Mouse (Mus musculus) embryo, embryonic 9.5 days (tissue): Measurements from ENCODE around the gene Gm5565.
"Not testable (repeated sequence)": the region's sequence is repeated elsewhere in the genome, so short reads cannot be mapped to it uniquely, and the experiment has no call there.

Experiments used
- DNase-seq: peaks from one replicate; pipeline ENCODE4 v3.0.0-alpha.2; 2017; ENCODE audit errors: extremely low spot score

Gm5565 gene

DNA sequence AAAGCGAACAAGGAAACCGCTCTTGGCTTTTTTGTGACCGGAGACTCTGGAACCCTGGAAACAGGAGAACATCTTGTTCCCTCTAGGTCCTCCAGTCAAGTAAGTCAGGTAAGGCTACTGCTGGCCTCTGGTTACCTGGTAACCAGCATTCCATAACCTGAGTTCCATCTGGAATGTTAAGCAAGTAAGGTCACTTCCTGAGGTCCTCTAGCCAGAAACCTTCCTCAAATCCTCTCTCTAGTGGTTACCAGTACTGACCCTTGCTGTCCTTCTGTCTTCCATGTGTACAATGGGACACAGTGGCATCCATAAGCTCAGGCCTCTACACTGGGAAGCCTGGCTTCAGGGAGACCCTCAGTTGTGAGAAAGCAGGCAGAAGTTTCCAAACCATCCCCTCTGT is at the start of gene Gm5565:
TSS of gene Gm5565 (minus strand) at position 101 of the 400 bp plus-strand sequence.
- not testable (repeated sequence) for DNase-seq

DNA sequence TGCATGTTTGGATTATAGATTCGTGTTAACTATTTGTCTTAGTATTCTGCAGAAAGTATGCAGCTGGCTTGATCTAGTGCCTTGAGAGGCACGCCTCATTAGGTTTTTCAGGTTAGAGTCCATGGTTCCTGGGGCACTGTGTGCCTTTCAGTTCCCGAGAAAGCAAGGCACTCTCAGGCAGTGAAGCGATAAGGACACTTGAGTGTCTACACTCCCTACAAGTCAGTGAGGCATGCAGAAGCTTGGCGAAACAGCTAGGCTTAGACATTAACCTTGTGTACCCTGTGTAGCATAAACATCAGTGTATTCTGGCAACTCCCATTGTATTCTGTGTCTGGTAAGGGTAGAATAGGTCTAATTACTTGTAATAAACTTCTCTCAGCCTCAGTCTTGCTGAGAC is 45.2 kb upstream of the Gm5565 start:
- DNase-seq: no peak

DNA sequence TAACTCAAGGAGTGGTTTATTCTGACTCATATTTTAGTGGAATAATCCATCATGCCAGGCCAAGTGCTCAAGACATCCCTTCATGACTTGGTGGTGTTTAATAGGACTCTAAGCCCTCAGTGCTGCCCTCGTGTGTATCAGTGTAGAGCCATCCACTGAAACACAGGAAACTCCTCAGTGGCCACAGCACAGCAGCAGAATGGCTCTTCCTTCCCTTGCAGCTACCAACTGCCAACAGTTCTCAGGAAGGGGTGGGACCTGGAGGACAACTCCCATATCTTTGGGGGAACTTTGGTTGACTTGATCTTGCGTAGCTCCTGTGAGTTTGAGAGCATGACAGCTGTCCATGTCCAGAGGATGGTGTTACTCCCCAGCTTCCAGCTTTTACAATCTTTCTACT is 43.6 kb upstream of the Gm5565 start:
- DNase-seq: no peak

DNA sequence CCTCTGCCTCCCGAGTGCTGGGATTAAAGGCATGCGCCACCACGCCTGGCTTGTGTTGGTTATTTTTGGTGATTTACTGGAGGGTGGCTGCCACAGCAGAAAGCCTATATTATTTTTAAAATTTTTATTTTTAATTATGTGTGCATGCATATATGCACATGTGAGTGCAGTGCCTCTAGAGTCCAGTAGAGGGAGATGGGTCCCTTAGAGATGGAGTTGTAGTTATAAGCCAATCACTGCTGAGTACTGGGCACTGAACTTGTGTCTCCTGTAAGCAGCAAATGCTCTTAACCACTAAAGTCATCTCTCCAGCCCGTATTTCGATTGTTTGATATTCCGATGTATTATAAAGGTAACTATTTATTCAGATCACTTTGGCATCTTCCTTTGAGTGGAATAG is 40.2 kb upstream of the Gm5565 start:
- no peak for DNase-seq

DNA sequence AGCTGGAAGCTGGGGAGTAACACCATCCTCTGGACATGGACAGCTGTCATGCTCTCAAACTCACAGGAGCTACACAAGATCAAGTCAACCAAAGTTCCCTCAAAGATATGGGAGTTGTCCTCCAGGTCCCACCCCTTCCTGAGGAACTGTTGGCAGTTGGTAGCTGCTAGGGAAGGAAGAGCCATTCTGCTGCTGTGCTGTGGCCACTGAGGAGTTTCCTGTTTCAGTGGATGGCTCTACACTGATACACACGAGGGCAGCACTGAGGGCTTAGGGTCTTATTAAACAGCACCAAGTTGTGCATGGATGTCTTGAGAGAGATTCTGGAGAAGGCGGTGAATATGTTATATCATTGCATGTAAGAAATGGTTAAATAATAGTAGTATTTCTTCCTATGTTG is 39.2 kb upstream of the Gm5565 start:
- DNase-seq: no peak

DNA sequence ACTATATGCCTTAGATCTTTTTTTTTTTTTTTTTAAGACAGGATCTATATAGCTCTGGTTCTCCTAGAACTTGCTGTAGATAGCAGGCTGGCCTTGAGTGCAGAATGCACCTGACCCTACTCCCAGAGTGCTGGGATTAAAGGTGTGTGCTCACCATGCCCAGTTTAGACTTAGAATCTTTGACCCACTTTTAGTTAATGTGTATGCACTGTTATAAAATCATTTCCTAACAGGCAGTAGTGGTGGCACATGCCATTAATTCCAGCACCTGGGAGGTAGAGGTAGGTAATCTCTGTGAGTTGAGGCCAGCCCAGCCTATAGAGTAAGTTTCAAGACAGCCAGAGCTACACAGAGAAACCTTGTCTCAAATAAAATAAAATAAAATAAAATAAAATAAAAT is 38.7 kb upstream of the Gm5565 start:
- DNase-seq: no peak

DNA sequence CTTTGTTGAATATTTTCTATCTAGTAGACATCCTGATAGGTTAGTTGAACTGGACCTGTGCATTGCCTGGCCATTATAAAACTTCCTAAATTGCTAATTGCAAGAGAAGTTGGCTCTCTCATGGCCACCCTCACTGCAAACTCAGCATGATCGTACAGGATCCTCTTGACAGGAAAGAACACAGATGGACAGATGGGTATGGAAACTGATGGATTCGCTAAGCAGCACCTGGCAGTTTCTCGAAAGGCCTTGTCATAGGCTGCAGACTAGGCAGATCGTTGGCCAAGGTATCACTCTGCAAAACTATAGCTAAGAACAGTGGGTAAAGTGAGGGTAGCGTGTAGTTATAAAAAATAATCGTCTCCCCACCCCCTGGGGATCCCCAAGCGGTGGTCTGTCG is 33.0 kb upstream of the Gm5565 start:
- no peak for DNase-seq

DNA sequence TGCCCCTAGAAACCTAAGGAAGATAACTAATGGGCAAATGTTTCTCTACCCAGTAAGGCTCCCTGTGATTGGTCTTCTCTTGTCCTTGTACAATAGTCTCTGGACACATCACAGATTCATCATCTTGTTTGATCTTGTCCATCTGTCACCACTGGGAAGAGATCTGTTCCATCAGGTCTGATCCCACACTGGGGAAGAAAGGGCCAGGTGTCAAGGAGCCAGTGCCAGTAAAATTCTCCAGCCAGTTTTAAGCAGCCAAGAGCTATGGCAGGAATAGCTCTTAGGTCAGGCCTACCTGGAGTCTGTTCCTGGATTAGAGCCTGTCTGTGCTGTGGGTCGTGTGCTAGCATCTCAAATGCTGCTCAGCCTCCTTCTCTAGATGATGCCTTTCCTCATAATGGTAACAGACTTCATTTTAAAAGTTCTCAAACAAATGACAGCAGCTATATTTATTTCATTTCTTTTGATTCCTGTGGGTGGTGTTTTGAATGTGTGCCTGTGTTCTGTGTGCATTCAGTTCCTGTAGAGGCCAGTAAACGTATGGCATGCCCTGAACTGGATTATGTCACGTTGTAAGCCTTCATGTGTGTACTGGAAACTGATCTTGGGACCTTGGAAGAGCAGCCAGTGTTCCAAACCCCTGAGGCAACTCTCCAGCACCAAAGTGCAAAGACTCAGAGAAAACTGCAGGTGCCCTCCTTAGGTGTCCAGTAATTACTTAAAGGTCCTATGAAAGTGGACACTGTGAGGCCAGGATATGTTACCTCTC is 30.3 kb upstream of the Gm5565 start:
- DNase-seq: no peak

DNA sequence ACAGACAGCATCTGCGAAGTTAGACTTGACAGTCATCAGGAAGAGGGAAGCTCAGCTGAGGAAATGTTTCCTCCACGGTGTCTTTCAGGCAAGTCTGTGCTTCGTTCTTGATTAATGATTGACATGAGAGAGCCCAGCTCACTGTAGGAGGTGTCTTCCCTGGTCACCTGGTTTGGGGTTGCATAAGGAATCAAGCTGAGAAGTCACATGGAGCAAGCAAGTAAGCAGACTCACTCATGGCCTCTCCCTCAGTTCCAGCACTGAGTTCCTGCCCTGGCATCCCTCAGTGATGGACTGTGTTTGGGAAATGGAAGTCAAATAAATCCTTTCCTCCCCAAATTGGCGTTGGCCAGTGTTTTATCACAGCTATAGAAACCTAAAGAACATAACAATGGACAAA is 29.8 kb upstream of the Gm5565 start:
- DNase-seq: no peak

DNA sequence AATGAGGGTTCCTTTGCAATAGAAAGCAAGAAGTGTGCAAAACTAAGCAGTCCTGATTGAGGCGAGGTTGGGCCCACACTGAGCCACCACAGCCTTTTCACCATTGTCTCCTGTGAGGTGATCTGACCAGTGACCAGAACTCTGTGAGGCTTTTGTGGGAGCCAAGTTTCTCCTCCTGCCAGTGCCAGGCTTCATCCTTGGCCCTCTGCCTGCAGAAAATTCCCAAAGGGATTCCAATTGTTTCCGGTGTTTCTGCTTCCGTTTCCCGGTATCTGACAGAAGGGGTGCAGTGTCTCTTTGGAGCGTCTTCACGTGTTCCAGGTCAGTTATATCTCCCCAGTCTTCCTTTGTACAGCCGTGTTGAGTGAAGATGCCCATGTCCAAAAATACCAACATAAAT is 28.4 kb upstream of the Gm5565 start:
- DNase-seq: no peak

DNA sequence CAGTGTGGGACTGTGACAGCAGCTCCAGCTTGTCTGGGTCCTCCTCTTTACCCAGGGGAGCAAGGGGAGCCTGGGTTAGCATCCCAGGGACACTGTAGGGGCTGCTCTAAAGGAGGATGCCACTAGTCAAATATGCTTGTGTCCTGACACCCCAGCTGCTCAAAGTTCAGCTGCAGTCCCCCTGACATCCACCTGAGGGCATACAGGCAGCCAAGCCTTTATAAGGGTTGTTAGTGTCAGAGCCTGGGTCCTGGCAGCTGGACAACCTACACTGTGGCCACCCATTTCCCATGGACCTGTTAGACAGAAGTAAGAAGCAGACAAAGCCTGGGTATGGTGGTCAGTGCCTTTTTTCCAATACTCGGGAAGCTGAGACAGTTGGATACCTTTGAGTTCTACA is 27.8 kb upstream of the Gm5565 start:
- no peak for DNase-seq

DNA sequence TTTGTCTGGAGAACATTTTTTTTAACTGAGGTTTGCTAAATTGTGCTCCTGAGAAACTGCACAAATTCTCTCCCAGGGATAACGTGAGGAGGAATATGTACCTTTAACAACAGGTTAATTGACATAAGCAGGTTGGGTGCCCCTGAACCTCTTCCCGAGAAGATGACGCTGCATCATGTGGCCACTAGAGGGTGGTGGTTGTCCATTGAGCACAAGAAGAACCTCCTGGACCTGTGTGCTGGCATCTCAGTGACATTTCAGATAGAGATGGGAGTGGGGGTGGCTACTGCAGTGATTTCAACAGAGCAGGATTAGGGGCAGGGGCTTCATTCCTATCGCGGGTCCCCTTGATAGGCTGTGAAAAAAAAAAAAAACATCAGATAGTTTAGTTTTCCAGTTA is 27.1 kb upstream of the Gm5565 start:
- not testable (repeated sequence) for DNase-seq

DNA sequence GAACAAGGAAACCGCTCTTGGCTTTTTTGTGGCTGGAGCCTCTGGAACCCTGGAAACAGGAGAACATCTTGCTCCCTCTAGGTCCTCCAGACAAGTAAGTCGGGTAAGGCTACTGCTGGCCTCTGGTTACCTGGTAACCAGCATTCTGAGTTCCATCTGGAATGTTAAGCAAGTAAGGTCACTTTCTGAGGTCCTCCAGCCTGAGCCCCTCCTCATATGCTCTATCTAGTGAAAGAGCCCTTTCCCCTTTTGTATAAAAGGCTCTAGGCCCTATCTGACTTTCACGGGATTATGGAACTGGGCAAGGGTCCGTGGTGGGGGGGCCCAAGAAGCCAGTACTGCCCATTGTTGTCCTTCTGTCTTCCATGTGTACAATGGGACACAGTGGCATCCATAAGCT is 24.9 kb upstream of the Gm5565 start, which contains the start of gene 1700001J03Rik:
TSS of gene 1700001J03Rik (minus strand) at position 101 of the 400 bp plus-strand sequence.
- DNase-seq: not testable (repeated sequence)

DNA sequence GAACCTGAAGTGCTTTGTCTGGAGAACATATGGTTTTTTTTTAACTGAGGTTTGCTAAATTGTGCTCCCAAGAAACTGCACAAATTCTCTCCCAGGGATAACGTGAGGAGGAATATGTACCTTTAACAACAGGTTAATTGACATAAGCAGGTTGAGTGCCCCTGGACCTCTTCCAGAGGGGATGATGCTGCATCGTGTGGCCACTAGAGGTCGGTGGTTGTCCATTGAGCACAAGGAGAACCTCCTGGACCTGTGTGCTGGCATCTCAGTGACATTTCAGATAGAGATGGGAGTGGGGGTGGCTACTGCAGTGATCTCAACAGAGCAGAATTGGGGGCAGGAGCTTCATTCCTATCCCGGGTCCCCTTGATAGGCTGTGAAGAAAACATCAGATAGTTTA is 12.4 kb upstream of the Gm5565 start:
- DNase-seq: not testable (repeated sequence)

DNA sequence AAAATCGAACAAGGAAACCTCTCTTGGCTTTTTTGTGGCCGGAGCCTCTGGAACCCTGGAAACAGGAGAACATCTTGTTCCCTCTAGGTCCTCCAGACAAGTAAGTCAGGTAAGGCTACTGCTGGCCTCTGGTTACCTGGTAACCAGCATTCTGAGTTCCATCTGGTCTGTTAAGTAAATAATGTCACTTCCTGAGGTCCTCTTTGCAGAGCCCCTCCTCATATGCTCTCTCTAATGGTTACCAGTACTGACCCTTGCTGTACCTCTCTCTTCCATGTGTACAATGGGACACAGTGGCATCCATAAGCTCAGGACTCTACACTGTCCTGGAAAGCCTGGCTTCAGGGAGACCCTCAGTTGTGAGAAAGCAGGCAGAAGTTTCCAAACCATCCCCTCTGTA is 10.3 kb upstream of the Gm5565 start, which contains the start of gene Gm6309:
TSS of gene Gm6309 (minus strand) at position 101 of the 400 bp plus-strand sequence.
- DNase-seq: not testable (repeated sequence)

DNA sequence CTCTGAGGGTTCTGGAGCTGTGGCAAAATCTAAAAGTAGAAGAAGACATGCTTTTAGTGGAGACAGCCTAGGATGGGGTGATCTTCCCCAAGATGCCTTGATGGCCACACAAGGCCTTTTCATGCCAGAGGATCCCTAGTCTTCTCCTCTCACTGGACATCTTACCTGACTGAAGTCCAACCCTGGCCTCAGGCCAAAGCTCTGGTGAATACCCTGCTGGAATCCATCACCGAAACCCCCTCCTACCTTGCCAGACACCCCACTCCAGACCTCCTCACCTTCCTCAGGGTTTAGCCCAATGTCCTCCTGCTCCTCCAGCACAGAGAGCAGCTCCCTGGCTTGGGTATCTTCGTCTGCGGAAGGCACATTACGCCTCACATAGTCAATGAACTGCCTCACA is 2.0 kb downstream of the Gm5565 start:
- not testable (repeated sequence) for DNase-seq

DNA sequence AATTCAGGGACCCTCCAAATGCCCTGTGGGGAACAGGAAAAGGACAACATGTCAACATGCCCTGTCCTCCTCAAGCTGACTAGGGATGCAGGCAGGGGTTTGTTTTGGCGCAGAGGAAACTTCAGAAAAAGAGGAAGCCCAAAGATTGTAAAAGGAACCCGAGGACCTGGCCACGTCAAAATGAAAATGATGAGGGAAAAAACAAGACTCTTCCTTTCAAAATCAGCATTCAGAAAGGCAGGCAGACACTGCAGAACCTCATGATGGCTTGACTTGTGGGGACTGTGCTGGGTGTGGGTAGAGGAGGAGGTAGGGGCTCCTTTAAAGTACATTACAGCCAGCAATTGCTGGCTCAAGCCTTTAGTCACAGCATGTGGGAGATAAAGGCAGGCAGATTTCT is 9.9 kb downstream of the Gm5565 start:
- DNase-seq: no peak

DNA sequence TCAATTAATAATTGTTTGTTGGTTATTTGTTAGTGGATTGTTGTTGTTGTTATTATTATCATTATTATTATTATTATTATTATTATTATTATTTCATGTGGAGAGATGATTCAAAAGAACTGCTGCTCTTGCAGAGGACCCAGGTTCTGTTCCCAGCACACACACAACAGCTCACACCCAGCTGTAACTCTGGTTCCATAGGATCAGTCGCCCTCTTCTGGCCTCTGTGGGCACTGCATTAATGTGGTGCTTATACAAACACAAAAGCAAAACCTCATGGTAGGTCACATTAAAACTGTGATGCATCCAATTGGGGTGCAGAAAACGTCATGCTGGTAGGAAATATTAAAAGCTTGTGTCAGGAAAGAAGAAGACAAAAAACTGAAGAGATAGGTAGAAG is 12.4 kb downstream of the Gm5565 start:
- no peak for DNase-seq
